Mouse (Mus musculus) spleen, adult 2 months (tissue): ENCODE data around the gene Prok1.

ENCODE experiments used
- CTCF ChIP-seq: fragments of 200-500 bp; IDR thresholded peaks from 2 replicates; pipeline ENCODE4 v1.5.1; 2011; ENCODE audit warnings: mild to moderate bottlenecking, inconsistent platforms; ENCODE audit not compliant: insufficient read depth, insufficient read length, insufficient replicate concordance; ENCODE audit errors: extremely low read depth
- POLR2A ChIP-seq: fragments of 200-500 bp; IDR thresholded peaks from 2 replicates; pipeline ENCODE4 v1.6.1; 2011; ENCODE audit warnings: low read depth, low read length, inconsistent platforms

- TF ChIP-seq CTCF (no peak), POLR2A (no peak)
Measured at GRCm38 (mm10) chr3:107249042-107249441, 9.5 kb upstream of the Prok1 start.
